Mouse (Mus musculus) left cerebral cortex, postnatal 10 days (tissue): ENCODE results near the gene Wasl. TPM values are rescaled to one million over a fixed set of nuclear protein-coding genes. Genes with fewer than 3 reads are reported as not detected.

Experiments
- DNase-seq, 2 experiments: peaks; one replicate each; pipeline ENCODE4 v3.0.0; 2021 to 2022; ENCODE audit warnings: low spot score in 2 of 2, mixed read lengths in 1 of 2; ENCODE audit errors: extremely low spot score in 1 of 2
- intact Hi-C: fragments of 180-260 bp; cut with DNase I; formaldehyde crosslinking; loops from one replicate; pipeline ENCODE4 v1.15.1; 2025
- total RNA-seq, 2 experiments: library from RNA; stranded (reverse); gene quantifications; 2 replicates each; pipeline ENCODE4 v1.2.3; 2021

Wasl gene
- total RNA-seq, 2 experiments from 2014 or later = 40.9 to 47.6 TPM

- intact Hi-C loops = no loop called here
- DNase-seq = no peak
Observed at GRCm38 (mm10) chr6:24648403-24648802, 16.4 kb downstream of the Wasl start.

- no peak for DNase-seq
- intact Hi-C loops = no loop called here
Observed at GRCm38 (mm10) chr6:24647103-24647691, 17.6 kb downstream of the Wasl start.

- no peak for DNase-seq
- intact Hi-C loops = no loop called here
Observed at GRCm38 (mm10) chr6:24645346-24646053, 19.3 kb downstream of the Wasl start.

GRCm38 (mm10) chr6:24642960-24643359 is 21.8 kb downstream of the Wasl start:
- DNase-seq = no peak
- intact Hi-C loops = no loop called here

GRCm38 (mm10) chr6:24642161-24642560 is 22.6 kb downstream of the Wasl start:
- no peak for DNase-seq
- intact Hi-C loops = no loop called here

- no peak for DNase-seq
Observed at GRCm38 (mm10) chr6:24641286-24641685, 23.5 kb downstream of the Wasl start.

GRCm38 (mm10) chr6:24635814-24636213 is 29.0 kb downstream of the Wasl start:
- intact Hi-C loops = no loop called here
- DNase-seq = no peak

More at GRCm38 (mm10) chr6:24641286-24641685, 23.5 kb downstream of the Wasl start:
- intact Hi-C loops = no loop called here

- DNase-seq = no peak
- intact Hi-C loops = no loop called here
Observed at GRCm38 (mm10) chr6:24634065-24634464, 30.7 kb downstream of the Wasl start.

- DNase-seq = no peak
- intact Hi-C loops = no loop called here
Observed at GRCm38 (mm10) chr6:24632061-24632460, 32.7 kb downstream of the Wasl start.

GRCm38 (mm10) chr6:24628499-24628898 is 36.3 kb downstream of the Wasl start:
- no peak for DNase-seq
- intact Hi-C loops = loop anchor here (2.0 kb wide), 1 partner anchor 98 kb away; no protein-coding TSS in a partner anchor

GRCm38 (mm10) chr6:24627586-24628030 is 37.2 kb downstream of the Wasl start:
- intact Hi-C loops = loop anchor here (2.0 kb wide), 1 partner anchor 97 kb away; no protein-coding TSS in a partner anchor
- DNase-seq = peak; percentile 40 to 46

GRCm38 (mm10) chr6:24622098-24622497 is 42.7 kb downstream of the Wasl start:
- intact Hi-C loops = no loop called here
- no peak for DNase-seq

- intact Hi-C loops = no loop called here
Observed at GRCm38 (mm10) chr6:24620936-24621335, 43.9 kb downstream of the Wasl start.

GRCm38 (mm10) chr6:24619285-24620045 is 45.3 kb downstream of the Wasl start:
- DNase-seq = no peak
- intact Hi-C loops = no loop called here

More at GRCm38 (mm10) chr6:24620936-24621335, 43.9 kb downstream of the Wasl start:
- DNase-seq = no peak

- DNase-seq = no peak
- intact Hi-C loops = no loop called here
Observed at GRCm38 (mm10) chr6:24616746-24617145, 48.1 kb downstream of the Wasl start.

- intact Hi-C loops = no loop called here
- no peak for DNase-seq
Observed at GRCm38 (mm10) chr6:24613918-24614317, 50.9 kb downstream of the Wasl start.

GRCm38 (mm10) chr6:24613346-24613745 is 51.5 kb downstream of the Wasl start:
- intact Hi-C loops = no loop called here

GRCm38 (mm10) chr6:24612074-24612755 is 52.6 kb downstream of the Wasl start:
- intact Hi-C loops = no loop called here
- no peak for DNase-seq

More at GRCm38 (mm10) chr6:24613346-24613745, 51.5 kb downstream of the Wasl start:
- no peak for DNase-seq

GRCm38 (mm10) chr6:24610358-24610757 is 54.5 kb downstream of the Wasl start:
- intact Hi-C loops = no loop called here
- DNase-seq = no peak
